Mouse (Mus musculus) megakaryocyte, embryonic 14.5 days (primary cell): ENCODE results near the gene St6galnac3.

Experiments used
- FLI1 ChIP-seq: IDR thresholded peaks from 2 replicates; pipeline ENCODE4 v1.6.1; 2012; ENCODE audit warnings: low read length, inconsistent platforms, mixed read lengths
- GATA1 ChIP-seq: IDR thresholded peaks from 3 replicates; pipeline ENCODE4 v1.6.1; 2012; ENCODE audit warnings: mixed read lengths, low read length, inconsistent platforms, borderline replicate concordance

GRCm38 (mm10) chr3:153344979-153345378, 380.0 kb downstream of the St6galnac3 start:
- TF ChIP-seq GATA1 (no peak), FLI1 (no peak)
